Mouse (Mus musculus): ENCODE measurements at regions not wholly inside any gene's neighbourhood (a gene's known extent, or its start where the extent isn't known, plus 50 kb on each side); places are given as distances from the start of the nearest gene placed in this dataset.

- no peak for DNase-seq (ENCODE audit: low spot score)
Observed at GRCm38 (mm10) chr8:89200301-89200700, 156.3 kb upstream of the Sall1 start.

GRCm38 (mm10) chr8:89185314-89185713 lies 141.4 kb upstream of the Sall1 start:
- no peak for DNase-seq (ENCODE audit: low spot score)

- no peak for DNase-seq (ENCODE audit: low spot score)
Observed at GRCm38 (mm10) chr8:89175631-89176030, 131.7 kb upstream of the Sall1 start.

- DNase-seq (ENCODE audit: low spot score): no peak
Observed at GRCm38 (mm10) chr8:89171561-89171960, 127.6 kb upstream of the Sall1 start.

- DNase-seq (ENCODE audit: low spot score): no peak
Observed at GRCm38 (mm10) chr8:89169484-89169883, 125.5 kb upstream of the Sall1 start.

GRCm38 (mm10) chr8:89167026-89167425 lies 123.1 kb upstream of the Sall1 start:
- DNase-seq (ENCODE audit: low spot score): no peak

GRCm38 (mm10) chr8:89156909-89157308 lies 112.9 kb upstream of the Sall1 start:
- no peak for DNase-seq (ENCODE audit: low spot score)

GRCm38 (mm10) chr8:89153605-89154004 lies 109.6 kb upstream of the Sall1 start:
- DNase-seq (ENCODE audit: low spot score): no peak

GRCm38 (mm10) chr8:89152867-89153595 lies 109.1 kb upstream of the Sall1 start:
- no peak for DNase-seq (ENCODE audit: low spot score)

- DNase-seq (ENCODE audit: low spot score): no peak
Observed at GRCm38 (mm10) chr8:89152331-89152730, 108.4 kb upstream of the Sall1 start.

- no peak for DNase-seq (ENCODE audit: low spot score)
Observed at GRCm38 (mm10) chr8:89150952-89151351, 107.0 kb upstream of the Sall1 start.

- DNase-seq (ENCODE audit: low spot score): no peak
Observed at GRCm38 (mm10) chr8:89141529-89142235, 97.7 kb upstream of the Sall1 start.

- DNase-seq (ENCODE audit: low spot score): no peak
Observed at GRCm38 (mm10) chr8:89139876-89140275, 95.9 kb upstream of the Sall1 start.

- no peak for DNase-seq (ENCODE audit: low spot score)
Observed at GRCm38 (mm10) chr8:89138416-89139125, 94.6 kb upstream of the Sall1 start.

- no peak for DNase-seq (ENCODE audit: low spot score)
Observed at GRCm38 (mm10) chr8:89134581-89135484, 90.9 kb upstream of the Sall1 start.

GRCm38 (mm10) chr8:89134058-89134457 lies 90.1 kb upstream of the Sall1 start:
- DNase-seq (ENCODE audit: low spot score): no peak

GRCm38 (mm10) chr8:89121051-89121450 lies 77.1 kb upstream of the Sall1 start:
- DNase-seq (ENCODE audit: low spot score): no peak

- no peak for DNase-seq (ENCODE audit: low spot score)
Observed at GRCm38 (mm10) chr8:89107895-89108660, 64.1 kb upstream of the Sall1 start.

- DNase-seq (ENCODE audit: low spot score): no peak
Observed at GRCm38 (mm10) chr8:89106346-89106745, 62.4 kb upstream of the Sall1 start.

- no peak for DNase-seq (ENCODE audit: low spot score)
Observed at GRCm38 (mm10) chr8:89097396-89097795, 53.4 kb upstream of the Sall1 start.
